Mouse (Mus musculus) liver, adult 2 months (tissue): ENCODE data around the gene Vmn1r54.

Source experiments
- CTCF ChIP-seq: fragments of 200-500 bp; IDR thresholded peaks from 2 replicates; pipeline ENCODE4 v1.5.1; 2011; ENCODE audit warnings: low read depth, low read length, control low read depth
- POLR2A ChIP-seq: fragments of 200-500 bp; IDR thresholded peaks from 2 replicates; pipeline ENCODE4 v1.6.1; 2011; ENCODE audit warnings: low read length, control low read depth; ENCODE audit not compliant: insufficient read depth; ENCODE audit errors: extremely low read depth

GRCm38 (mm10) chr6:90320429-90320828, 74.3 kb downstream of the Vmn1r54 start:
- TF ChIP-seq CTCF: no peak
- no peak for TF ChIP-seq POLR2A
